Mouse (Mus musculus): ENCODE data around the gene Cd72. TPM values are rescaled to one million over a fixed set of nuclear protein-coding genes. Genes with fewer than 3 reads are reported as not detected.

Gene Cd72
- polyA plus RNA-seq, 1 experiment: 1.5 TPM

DNA sequence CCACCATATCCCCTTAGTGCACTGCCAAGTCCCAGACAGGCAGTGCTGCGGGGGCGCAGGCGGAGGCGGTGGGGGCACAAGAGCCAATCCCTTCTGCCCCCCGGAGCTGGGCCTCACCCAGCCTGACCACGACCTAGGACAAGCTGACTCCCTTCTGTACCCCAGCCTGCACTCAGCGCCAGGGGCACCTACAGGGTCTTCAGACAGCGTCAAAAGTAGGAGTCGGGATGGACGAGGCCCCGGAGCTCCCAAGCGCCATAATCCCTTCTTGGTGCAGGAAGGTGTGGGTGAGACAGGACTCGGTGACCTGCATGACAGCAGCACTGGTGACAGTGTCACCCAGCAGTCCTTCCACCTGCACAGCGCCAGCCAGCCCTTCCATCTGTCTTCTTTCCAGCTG, 39.7 kb downstream of the Cd72 start:
- Histone ChIP-seq H3K4me3 (ENCODE audit: insufficient read depth, poor library complexity, severe bottlenecking) (no peak overlapping the region), H3K27me3 (ENCODE audit: control insufficient read depth, insufficient read depth, insufficient read length) (no peaks in the 10 kb centered on the region), H3ac (ENCODE audit: control insufficient read depth, insufficient read length, low read depth) (no peak overlapping the region), H3K79me2 (ENCODE audit: control insufficient read depth, insufficient read depth) (peaks cover 7% of the 10 kb centered on the region), H3K36me3 (ENCODE audit: control insufficient read depth, insufficient read depth) (peaks cover 8% of the 10 kb centered on the region), H3K79me3 (ENCODE audit: low read depth) (no peaks in the 10 kb centered on the region)
- no peak for TF ChIP-seq CTCF (IDR thresholded peaks at IDR 0.05; ENCODE audit: control insufficient read depth, insufficient read depth, insufficient read length)
- no peak for TF ChIP-seq MYOD1 (IDR thresholded peaks at IDR 0.05; ENCODE audit: control insufficient read depth, insufficient read length, low read depth)
- no peak for TF ChIP-seq MYOG (IDR thresholded peaks at IDR 0.05; ENCODE audit: control insufficient read depth, extremely low read depth, insufficient read length)
- TF ChIP-seq CEBPB (IDR thresholded peaks at IDR 0.05; ENCODE audit: low read depth): no peak
- no peak for TF ChIP-seq USF1 (IDR thresholded peaks at IDR 0.05; ENCODE audit: low read depth)
- TF ChIP-seq FOSL1 (IDR thresholded peaks at IDR 0.05; ENCODE audit: insufficient read depth, low read length, poor library complexity, severe bottlenecking): no peak
- no peak for TF ChIP-seq MAX (IDR thresholded peaks at IDR 0.05)

DNA sequence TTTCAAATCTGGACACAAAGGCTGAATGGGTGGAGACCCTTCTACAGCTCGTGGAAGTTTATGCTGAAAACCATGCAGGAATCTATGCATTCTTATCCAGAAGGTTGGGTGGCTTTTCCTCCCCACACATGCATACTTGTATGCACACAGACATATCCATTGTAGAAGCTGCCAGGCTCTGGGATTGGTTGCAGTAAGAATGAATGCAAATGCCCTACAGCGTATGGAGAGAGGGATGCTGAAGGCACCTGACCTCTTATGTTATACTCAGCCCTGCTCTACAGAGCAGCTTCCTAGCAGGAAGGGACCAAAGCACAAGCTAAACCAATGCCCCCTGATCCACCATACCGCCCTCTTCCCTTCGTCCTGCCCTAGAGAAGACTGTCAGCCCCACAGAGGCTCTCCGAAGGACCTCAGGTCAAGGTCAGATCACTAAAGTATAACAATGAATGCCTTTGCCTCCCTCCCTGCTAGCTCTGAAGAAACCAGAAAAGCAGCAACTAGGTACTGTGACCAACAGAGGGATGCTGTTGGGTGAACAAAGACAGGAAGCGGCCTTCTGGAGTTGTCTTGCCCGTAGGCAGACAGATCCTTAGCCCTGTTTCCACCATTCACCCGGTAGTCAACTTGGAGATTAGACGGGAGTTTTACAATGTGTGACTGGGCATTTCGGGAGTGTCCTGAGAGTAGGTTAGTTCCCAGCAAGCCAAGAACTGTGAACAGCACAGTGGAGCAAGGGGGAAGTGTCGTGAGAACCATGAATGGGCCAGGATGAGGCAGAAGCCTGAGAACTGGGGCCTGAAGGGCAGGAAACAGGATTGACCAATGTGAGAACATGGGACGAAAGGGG, 47.1 kb downstream of the Cd72 start:
- H3K27me3 ChIP-seq (ENCODE audit: control insufficient read depth, insufficient read depth, insufficient read length): no peaks in the 10 kb centered on the region
- H3ac ChIP-seq (ENCODE audit: control insufficient read depth, insufficient read length, low read depth): no peak overlapping the region
- H3K79me3 ChIP-seq (ENCODE audit: low read depth): peaks cover 6% of the 10 kb centered on the region
- peaks cover 17% of the 10 kb centered on the region for H3K79me2 ChIP-seq (ENCODE audit: control insufficient read depth, insufficient read depth)
- TF ChIP-seq MYOG (IDR thresholded peaks at IDR 0.05; ENCODE audit: control insufficient read depth, extremely low read depth, insufficient read length) (no peak), MAX (IDR thresholded peaks at IDR 0.05) (no peak), USF1 (IDR thresholded peaks at IDR 0.05; ENCODE audit: low read depth) (no peak), CEBPB (IDR thresholded peaks at IDR 0.05; ENCODE audit: low read depth) (no peak), FOSL1 (IDR thresholded peaks at IDR 0.05; ENCODE audit: insufficient read depth, low read length, poor library complexity, severe bottlenecking) (no peak), CTCF (IDR thresholded peaks at IDR 0.05; ENCODE audit: control insufficient read depth, insufficient read depth, insufficient read length) (no peak), MYOD1 (IDR thresholded peaks at IDR 0.05; ENCODE audit: control insufficient read depth, insufficient read length, low read depth) (no peak)
- no peak overlapping the region for H3K4me3 ChIP-seq (ENCODE audit: insufficient read depth, poor library complexity, severe bottlenecking)
- peaks cover 14% of the 10 kb centered on the region for H3K36me3 ChIP-seq (ENCODE audit: control insufficient read depth, insufficient read depth)

DNA sequence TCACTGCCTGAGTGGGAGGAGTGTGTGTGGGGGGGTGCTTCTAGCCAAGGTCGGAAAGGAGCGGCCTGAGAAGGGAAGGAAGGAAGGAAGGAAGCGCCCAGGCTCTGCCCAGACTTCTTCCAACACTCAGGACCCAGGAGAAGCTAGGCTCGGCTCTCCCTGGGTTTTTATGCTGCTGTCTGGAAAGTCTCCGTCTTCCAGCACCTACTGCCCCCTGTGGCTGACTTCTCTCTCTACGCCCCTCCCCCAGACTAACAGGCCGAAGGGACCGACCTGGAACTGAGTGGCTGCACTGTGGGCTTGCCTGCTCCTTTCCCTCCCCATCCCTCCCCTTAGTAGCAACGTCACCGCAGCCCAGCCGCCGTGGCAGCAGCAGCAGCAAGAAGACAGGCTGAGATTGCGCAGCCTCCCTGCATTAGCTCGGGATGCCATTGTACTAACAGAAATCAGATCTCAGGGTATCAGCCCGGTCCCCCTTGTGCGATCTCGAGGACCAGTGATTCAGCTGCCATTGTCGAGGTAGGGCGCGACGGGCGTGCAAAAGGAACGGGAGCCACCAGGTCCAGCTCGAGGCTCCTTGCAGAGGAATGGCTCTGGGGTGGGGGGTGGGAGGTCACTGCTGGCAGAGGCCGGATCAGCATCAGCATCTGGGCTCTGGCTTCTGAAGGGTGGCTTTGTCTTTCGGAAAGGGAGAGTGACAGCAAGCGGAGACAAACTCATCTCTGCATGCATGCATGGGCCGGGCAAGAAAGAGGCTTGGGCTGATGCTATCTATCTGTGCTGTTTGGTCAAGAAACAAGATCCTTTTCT, 48.1 kb downstream of the Cd72 start:
- Histone ChIP-seq H3K79me2 (ENCODE audit: control insufficient read depth, insufficient read depth) (peaks cover 17% of the 10 kb centered on the region), H3K4me3 (ENCODE audit: insufficient read depth, poor library complexity, severe bottlenecking) (no peak overlapping the region), H3ac (ENCODE audit: control insufficient read depth, insufficient read length, low read depth) (no peak overlapping the region), H3K36me3 (ENCODE audit: control insufficient read depth, insufficient read depth) (peaks cover 14% of the 10 kb centered on the region), H3K27me3 (ENCODE audit: control insufficient read depth, insufficient read depth, insufficient read length) (no peaks in the 10 kb centered on the region), H3K79me3 (ENCODE audit: low read depth) (peaks cover 6% of the 10 kb centered on the region)
- TF ChIP-seq USF1 (IDR thresholded peaks at IDR 0.05; ENCODE audit: low read depth) (no peak), CEBPB (IDR thresholded peaks at IDR 0.05; ENCODE audit: low read depth) (no peak), FOSL1 (IDR thresholded peaks at IDR 0.05; ENCODE audit: insufficient read depth, low read length, poor library complexity, severe bottlenecking) (no peak), MYOD1 (IDR thresholded peaks at IDR 0.05; ENCODE audit: control insufficient read depth, insufficient read length, low read depth) (no peak), MYOG (IDR thresholded peaks at IDR 0.05; ENCODE audit: control insufficient read depth, extremely low read depth, insufficient read length) (no peak), MAX (IDR thresholded peaks at IDR 0.05) (no peak), CTCF (IDR thresholded peaks at IDR 0.05; ENCODE audit: control insufficient read depth, insufficient read depth, insufficient read length) (no peak)

DNA sequence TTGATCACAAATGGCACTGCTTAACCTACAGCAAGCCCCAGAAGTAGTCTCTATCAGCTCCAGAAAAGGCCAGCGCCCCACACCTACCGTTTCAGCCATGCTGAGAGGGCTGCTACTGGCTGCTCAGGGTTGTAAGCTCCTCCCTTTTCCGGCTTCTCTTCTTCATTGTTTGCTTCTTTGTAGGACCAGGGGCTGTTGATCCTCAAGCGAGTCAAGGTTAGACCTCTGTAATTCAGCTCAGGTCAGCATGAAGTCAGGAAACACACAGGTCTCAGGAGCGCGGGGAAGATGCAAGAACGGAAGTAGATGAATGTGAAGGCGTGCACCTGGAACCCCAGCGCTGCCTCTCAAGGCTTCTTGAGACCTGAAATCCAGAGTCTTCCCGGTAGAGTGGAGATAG, 49.7 kb downstream of the Cd72 start:
- TF ChIP-seq USF1 (IDR thresholded peaks at IDR 0.05; ENCODE audit: low read depth) (no peak), MAX (IDR thresholded peaks at IDR 0.05) (no peak), CEBPB (IDR thresholded peaks at IDR 0.05; ENCODE audit: low read depth) (no peak), FOSL1 (IDR thresholded peaks at IDR 0.05; ENCODE audit: insufficient read depth, low read length, poor library complexity, severe bottlenecking) (no peak), MYOG (IDR thresholded peaks at IDR 0.05; ENCODE audit: control insufficient read depth, extremely low read depth, insufficient read length) (no peak), MYOD1 (IDR thresholded peaks at IDR 0.05; ENCODE audit: control insufficient read depth, insufficient read length, low read depth) (no peak), CTCF (IDR thresholded peaks at IDR 0.05; ENCODE audit: control insufficient read depth, insufficient read depth, insufficient read length) (no peak)
- Histone ChIP-seq H3K27me3 (ENCODE audit: control insufficient read depth, insufficient read depth, insufficient read length) (no peaks in the 10 kb centered on the region), H3K79me3 (ENCODE audit: low read depth) (peaks cover 6% of the 10 kb centered on the region), H3K36me3 (ENCODE audit: control insufficient read depth, insufficient read depth) (peaks cover 14% of the 10 kb centered on the region), H3K4me3 (ENCODE audit: insufficient read depth, poor library complexity, severe bottlenecking) (no peak overlapping the region), H3ac (ENCODE audit: control insufficient read depth, insufficient read length, low read depth) (no peak overlapping the region), H3K79me2 (ENCODE audit: control insufficient read depth, insufficient read depth) (peaks cover 20% of the 10 kb centered on the region)

DNA sequence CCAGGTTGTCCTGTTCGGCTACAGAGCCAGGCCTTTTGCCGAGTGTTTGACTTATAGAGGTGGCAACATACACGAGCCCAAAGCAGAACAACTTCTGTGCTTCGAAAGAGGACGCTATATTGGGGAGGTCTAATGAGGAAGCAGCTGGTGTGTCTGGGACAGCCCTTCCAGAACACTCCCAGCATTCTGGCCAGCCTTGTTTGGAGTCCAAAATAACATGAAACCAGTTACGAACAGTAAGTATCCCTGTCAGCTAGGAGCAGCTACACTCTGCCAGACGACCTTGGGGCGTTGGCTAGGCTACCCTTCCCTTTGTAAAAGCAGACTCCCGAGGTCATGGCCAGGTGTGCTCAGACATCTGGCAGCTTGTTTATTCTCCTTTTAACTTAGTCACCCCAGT, 52.2 kb downstream of the Cd72 start:
- no peak for TF ChIP-seq CTCF (IDR thresholded peaks at IDR 0.05; ENCODE audit: control insufficient read depth, insufficient read depth, insufficient read length)
- TF ChIP-seq MYOG (IDR thresholded peaks at IDR 0.05; ENCODE audit: control insufficient read depth, extremely low read depth, insufficient read length): no peak
- TF ChIP-seq FOSL1 (IDR thresholded peaks at IDR 0.05; ENCODE audit: insufficient read depth, low read length, poor library complexity, severe bottlenecking): no peak
- no peak for TF ChIP-seq CEBPB (IDR thresholded peaks at IDR 0.05; ENCODE audit: low read depth)
- TF ChIP-seq USF1 (IDR thresholded peaks at IDR 0.05; ENCODE audit: low read depth): no peak
- TF ChIP-seq MYOD1 (IDR thresholded peaks at IDR 0.05; ENCODE audit: control insufficient read depth, insufficient read length, low read depth): no peak
- no peak for TF ChIP-seq MAX (IDR thresholded peaks at IDR 0.05)
- Histone ChIP-seq H3ac (ENCODE audit: control insufficient read depth, insufficient read length, low read depth) (no peak overlapping the region), H3K36me3 (ENCODE audit: control insufficient read depth, insufficient read depth) (peaks cover 7% of the 10 kb centered on the region), H3K4me3 (ENCODE audit: insufficient read depth, poor library complexity, severe bottlenecking) (no peak overlapping the region), H3K79me3 (ENCODE audit: low read depth) (peaks cover 12% of the 10 kb centered on the region), H3K27me3 (ENCODE audit: control insufficient read depth, insufficient read depth, insufficient read length) (no peaks in the 10 kb centered on the region), H3K79me2 (ENCODE audit: control insufficient read depth, insufficient read depth) (peaks cover 35% of the 10 kb centered on the region)
